Mouse (Mus musculus): Measurements from ENCODE around the gene Pdcd2.

GRCm38 (mm10) chr17:15497882-15498752 is 29.0 kb downstream of the Pdcd2 start:
- TF ChIP-seq POLR2A (IDR thresholded peaks at IDR 0.05; ENCODE audit: insufficient read depth, low read depth, low read length) (peak; percentile 88), CTCF (IDR thresholded peaks at IDR 0.05) (peak; percentile 34), EP300 (IDR thresholded peaks at IDR 0.05; ENCODE audit: insufficient read depth, low read depth, low read length) (peak; percentile 26; the same call in 1 of the 2 replicates)

Measured in heart, adult 2 months (tissue).